Mouse (Mus musculus) limb, embryonic 10.5 days (tissue): ENCODE results near the gene Trip10. TPM values are rescaled to one million over a fixed set of nuclear protein-coding genes. Genes with fewer than 3 reads are reported as not detected.
"Not testable (repeated sequence)": the region's sequence is repeated elsewhere in the genome, so short reads cannot be mapped to it uniquely, and the experiment has no call there.

Experiments used
- DNase-seq: peaks from one replicate; pipeline ENCODE4 v3.0.0-alpha.2; 2017; ENCODE audit warnings: low spot score
- H3K27ac ChIP-seq: fragments of 300-500 bp; sonication (generic); 2 replicates; pipeline ENCODE4 v1.5.1; 2016; ENCODE audit warnings: mild to moderate bottlenecking
- H3K27me3 ChIP-seq: fragments of 300-500 bp; sonication (generic); 2 replicates; pipeline ENCODE4 v1.6.1; 2016; ENCODE audit warnings: low read depth, mild to moderate bottlenecking; ENCODE audit not compliant: poor library complexity, severe bottlenecking
- H3K36me3 ChIP-seq: fragments of 300-500 bp; sonication (generic); 2 replicates; pipeline ENCODE4 v1.6.1; 2016; ENCODE audit warnings: mild to moderate bottlenecking, moderate library complexity
- H3K4me1 ChIP-seq: fragments of 300-500 bp; sonication (generic); 2 replicates; pipeline ENCODE4 v1.6.1; 2016
- H3K4me3 ChIP-seq: fragments of 300-500 bp; sonication (generic); 2 replicates; pipeline ENCODE4 v1.5.1; 2016; ENCODE audit warnings: mild to moderate bottlenecking, moderate library complexity
- H3K9me3 ChIP-seq: fragments of 300-500 bp; sonication (generic); replicated peaks from 2 replicates; pipeline ENCODE4 v1.6.1; 2016; ENCODE audit warnings: mild to moderate bottlenecking
- WGBS: fragments of 180-500 bp; shearing (Covaris S2); methylation state at CpG from one replicate; pipeline ENCODE4 v1.1.7; 2016; 5-methylcytosine and 5-hydroxymethylcytosine counted together
- polyA plus RNA-seq: library from polyadenylated mRNA; unstranded; fragments of >200 nt; fragmentation: Nextera tagmentation; extraction: Ambion mirVana; gene quantifications from 2 replicates; pipeline ENCODE4 v1.2.1, GENCODE M21; 2016

The Trip10 gene
- polyA plus RNA-seq, 1 experiment from 2014 or later: 34.7 TPM

- H3K27ac ChIP-seq: no peak overlapping the region
- no peaks in the 10 kb centered on the region for H3K36me3 ChIP-seq
- peak; percentile 84 for DNase-seq
- WGBS: 1% methylated on average over 20 of the region's 20 CpGs
- H3K9me3 ChIP-seq: no peaks in the 10 kb centered on the region
- peaks cover 21% of the 10 kb centered on the region for H3K4me1 ChIP-seq
- H3K4me3 ChIP-seq: peak overlapping the region; percentile 53
- peaks cover 77% of the 10 kb centered on the region for H3K27me3 ChIP-seq
Measured at GRCm38 (mm10) chr17:57276634-57277121, 27.4 kb downstream of the Trip10 start.

- DNase-seq, H3K4me3 ChIP-seq, H3K27ac ChIP-seq, H3K9me3 ChIP-seq, H3K36me3 ChIP-seq: not testable (repeated sequence)
- peaks cover 66% of the 10 kb centered on the region for H3K27me3 ChIP-seq
- WGBS: 80% methylated on average over 5 of the region's 5 CpGs
- H3K4me1 ChIP-seq: peaks cover 21% of the 10 kb centered on the region
Measured at GRCm38 (mm10) chr17:57277598-57278261, 28.5 kb downstream of the Trip10 start.

- Histone ChIP-seq H3K4me3 (no peak overlapping the region), H3K9me3 (no peaks in the 10 kb centered on the region), H3K36me3 (no peaks in the 10 kb centered on the region), H3K27ac (no peak overlapping the region), H3K27me3 (peaks cover 60% of the 10 kb centered on the region), H3K4me1 (peaks cover 21% of the 10 kb centered on the region)
- 63% methylated on average over 2 of the region's 2 CpGs for WGBS
- DNase-seq: no peak
Measured at GRCm38 (mm10) chr17:57278537-57278936, 29.3 kb downstream of the Trip10 start.

- no peak for DNase-seq
- peaks cover 55% of the 10 kb centered on the region for H3K27me3 ChIP-seq
- WGBS: 62% methylated on average over 26 of the region's 26 CpGs
- peaks cover 21% of the 10 kb centered on the region for H3K4me1 ChIP-seq
- no peaks in the 10 kb centered on the region for H3K9me3 ChIP-seq
- H3K36me3 ChIP-seq: no peaks in the 10 kb centered on the region
- no peak within 1 kb of the TSS for H3K4me3 ChIP-seq
- H3K27ac ChIP-seq: no peak within 1 kb of the TSS
Measured at GRCm38 (mm10) chr17:57278943-57279590, 29.8 kb downstream of the Trip10 start, which contains the start of gene Vav1. Vav1 (plus strand) TSS chr17:57279100.

GRCm38 (mm10) chr17:57279591-57280224, 30.5 kb downstream of the Trip10 start:
- WGBS: 58% methylated on average over 9 of the region's 9 CpGs
- peaks cover 21% of the 10 kb centered on the region for H3K4me1 ChIP-seq
- H3K36me3 ChIP-seq: no peaks in the 10 kb centered on the region
- no peaks in the 10 kb centered on the region for H3K9me3 ChIP-seq
- no peak for DNase-seq
- H3K27ac ChIP-seq: no peak overlapping the region
- no peak overlapping the region for H3K4me3 ChIP-seq
- H3K27me3 ChIP-seq: peaks cover 48% of the 10 kb centered on the region

- H3K4me3 ChIP-seq: no peak overlapping the region
- WGBS: 80% methylated on average over 3 of the region's 3 CpGs
- peaks cover 14% of the 10 kb centered on the region for H3K4me1 ChIP-seq
Measured at GRCm38 (mm10) chr17:57280411-57280810, 31.2 kb downstream of the Trip10 start.

GRCm38 (mm10) chr17:57283906-57284305, 34.7 kb downstream of the Trip10 start:
- Histone ChIP-seq H3K9me3 (no peaks in the 10 kb centered on the region), H3K36me3 (no peaks in the 10 kb centered on the region), H3K27me3 (peaks cover 16% of the 10 kb centered on the region), H3K4me1 (0 out of 2 replicates have a peak, but pooled peaks cover 1% of the 10 kb centered on the region), H3K27ac (no peak overlapping the region), H3K4me3 (no peak overlapping the region)
- 80% methylated on average over 5 of the region's 5 CpGs for WGBS
- no peak for DNase-seq

More at GRCm38 (mm10) chr17:57280411-57280810, 31.2 kb downstream of the Trip10 start:
- no peak for DNase-seq
- H3K9me3 ChIP-seq: no peaks in the 10 kb centered on the region
- H3K27ac ChIP-seq: no peak overlapping the region
- H3K27me3 ChIP-seq: peaks cover 41% of the 10 kb centered on the region
- H3K36me3 ChIP-seq: no peaks in the 10 kb centered on the region

GRCm38 (mm10) chr17:57285077-57285476, 35.8 kb downstream of the Trip10 start:
- H3K9me3 ChIP-seq: no peaks in the 10 kb centered on the region
- H3K27ac ChIP-seq: no peak overlapping the region
- 67% methylated on average over 2 of the region's 2 CpGs for WGBS
- peaks cover 4% of the 10 kb centered on the region; the same call in 1 of the 2 replicates for H3K27me3 ChIP-seq
- no peak overlapping the region for H3K4me3 ChIP-seq
- H3K4me1 ChIP-seq: no peaks in the 10 kb centered on the region
- DNase-seq: no peak
- H3K36me3 ChIP-seq: no peaks in the 10 kb centered on the region

GRCm38 (mm10) chr17:57286718-57287355, 37.6 kb downstream of the Trip10 start:
- Histone ChIP-seq H3K9me3 (no peaks in the 10 kb centered on the region), H3K27ac (no peak overlapping the region), H3K4me1 (no peaks in the 10 kb centered on the region), H3K36me3 (no peaks in the 10 kb centered on the region), H3K4me3 (no peak overlapping the region), H3K27me3 (no peaks in the 10 kb centered on the region)
- DNase-seq: no peak
- 84% methylated on average over 8 of the region's 8 CpGs for WGBS

- 86% methylated on average over 5 of the region's 5 CpGs for WGBS
- Histone ChIP-seq H3K4me3 (no peak overlapping the region), H3K36me3 (no peaks in the 10 kb centered on the region), H3K4me1 (no peaks in the 10 kb centered on the region), H3K27ac (no peak overlapping the region), H3K27me3 (no peaks in the 10 kb centered on the region), H3K9me3 (no peaks in the 10 kb centered on the region)
- no peak for DNase-seq
Measured at GRCm38 (mm10) chr17:57289252-57289651, 40.0 kb downstream of the Trip10 start.

- H3K27ac ChIP-seq: no peak overlapping the region
- H3K36me3 ChIP-seq: no peaks in the 10 kb centered on the region
- H3K27me3 ChIP-seq: no peaks in the 10 kb centered on the region
- H3K4me1 ChIP-seq: no peaks in the 10 kb centered on the region
- 82% methylated on average over 9 of the region's 9 CpGs for WGBS
- no peaks in the 10 kb centered on the region for H3K9me3 ChIP-seq
- no peak overlapping the region for H3K4me3 ChIP-seq
- no peak for DNase-seq
Measured at GRCm38 (mm10) chr17:57290001-57290670, 40.9 kb downstream of the Trip10 start.

- no peak overlapping the region for H3K27ac ChIP-seq
Measured at GRCm38 (mm10) chr17:57290671-57291055, 41.4 kb downstream of the Trip10 start.

More at GRCm38 (mm10) chr17:57290671-57291055, 41.4 kb downstream of the Trip10 start:
- no peak for DNase-seq
- Histone ChIP-seq H3K4me3 (no peak overlapping the region), H3K27me3 (no peaks in the 10 kb centered on the region), H3K4me1 (no peaks in the 10 kb centered on the region), H3K36me3 (no peaks in the 10 kb centered on the region), H3K9me3 (no peaks in the 10 kb centered on the region)
- WGBS: 79% methylated on average over 7 of the region's 7 CpGs
